Mouse (Mus musculus) erythroblast, embryonic 14.5 days (primary cell): ENCODE measurements around the gene Ambra1.

ENCODE experiments used
- GATA1 ChIP-seq: IDR thresholded peaks from 2 replicates; pipeline ENCODE4 v1.6.1; 2012; ENCODE audit warnings: low read length, inconsistent platforms, mixed read lengths
- TAL1 ChIP-seq: IDR thresholded peaks from 3 replicates; pipeline ENCODE4 v1.6.1; 2012; ENCODE audit warnings: low read length, inconsistent platforms, mixed read lengths

DNA sequence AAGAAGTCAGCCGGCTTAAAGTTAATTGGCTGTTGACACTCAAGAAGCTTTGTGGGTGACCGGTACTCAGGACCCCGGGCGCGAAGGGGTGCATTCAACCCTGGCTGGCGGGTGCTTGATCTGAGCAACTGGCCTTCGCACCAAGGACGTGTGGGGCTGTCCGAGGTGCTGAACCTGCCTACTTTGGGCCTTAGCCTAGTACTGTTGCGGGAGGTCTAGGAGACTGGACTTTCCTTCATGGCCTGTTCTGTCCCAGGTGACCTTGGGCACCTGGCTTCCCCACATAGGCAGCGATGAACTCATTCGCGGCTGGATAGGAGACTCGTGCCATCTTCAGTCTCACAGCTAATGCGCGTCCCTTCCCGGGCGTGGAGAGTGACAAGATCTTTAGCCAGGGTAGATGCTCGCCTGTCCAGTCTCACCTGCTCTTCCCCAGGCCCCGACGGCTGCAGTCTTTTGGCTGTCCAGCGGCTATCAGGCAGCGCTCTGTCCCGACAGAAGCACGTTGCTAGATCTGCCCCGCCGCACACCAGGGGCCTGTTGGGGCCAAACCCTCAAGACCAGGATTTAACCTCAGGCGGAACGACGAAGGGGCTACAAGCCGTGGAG is 191.4 kb downstream of the Ambra1 start:
- no peak for TF ChIP-seq TAL1
- TF ChIP-seq GATA1: no peak
